Mouse (Mus musculus): ENCODE data around the gene Kif1a.
"Not testable (repeated sequence)": the region's sequence is repeated elsewhere in the genome, so short reads cannot be mapped to it uniquely, and the experiment has no call there.

Gene Kif1a

DNA sequence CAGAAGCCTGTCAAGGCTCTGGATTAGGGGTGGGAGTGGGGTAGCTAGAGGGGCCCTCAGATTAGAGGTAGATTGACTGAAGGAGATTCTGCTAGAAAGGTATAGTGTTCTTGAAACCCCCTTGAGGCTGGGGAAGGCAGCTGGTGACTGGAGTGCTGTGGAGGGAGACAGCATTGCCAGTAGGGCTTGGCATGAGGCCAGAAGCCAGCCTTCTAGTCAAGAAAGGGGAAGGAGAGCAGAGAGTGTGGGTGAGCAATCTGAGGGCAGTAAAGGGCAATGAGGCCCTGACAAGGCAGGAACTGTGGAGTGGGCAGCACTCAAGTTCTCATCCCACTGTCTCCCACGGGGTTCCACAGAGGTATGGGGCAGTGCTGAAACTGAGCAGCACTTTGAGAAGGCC is 128.9 kb downstream of the Kif1a start:
- DNase-seq (ENCODE audit: extremely low read depth, insufficient read length, low spot score): peak; percentile 33

DNA sequence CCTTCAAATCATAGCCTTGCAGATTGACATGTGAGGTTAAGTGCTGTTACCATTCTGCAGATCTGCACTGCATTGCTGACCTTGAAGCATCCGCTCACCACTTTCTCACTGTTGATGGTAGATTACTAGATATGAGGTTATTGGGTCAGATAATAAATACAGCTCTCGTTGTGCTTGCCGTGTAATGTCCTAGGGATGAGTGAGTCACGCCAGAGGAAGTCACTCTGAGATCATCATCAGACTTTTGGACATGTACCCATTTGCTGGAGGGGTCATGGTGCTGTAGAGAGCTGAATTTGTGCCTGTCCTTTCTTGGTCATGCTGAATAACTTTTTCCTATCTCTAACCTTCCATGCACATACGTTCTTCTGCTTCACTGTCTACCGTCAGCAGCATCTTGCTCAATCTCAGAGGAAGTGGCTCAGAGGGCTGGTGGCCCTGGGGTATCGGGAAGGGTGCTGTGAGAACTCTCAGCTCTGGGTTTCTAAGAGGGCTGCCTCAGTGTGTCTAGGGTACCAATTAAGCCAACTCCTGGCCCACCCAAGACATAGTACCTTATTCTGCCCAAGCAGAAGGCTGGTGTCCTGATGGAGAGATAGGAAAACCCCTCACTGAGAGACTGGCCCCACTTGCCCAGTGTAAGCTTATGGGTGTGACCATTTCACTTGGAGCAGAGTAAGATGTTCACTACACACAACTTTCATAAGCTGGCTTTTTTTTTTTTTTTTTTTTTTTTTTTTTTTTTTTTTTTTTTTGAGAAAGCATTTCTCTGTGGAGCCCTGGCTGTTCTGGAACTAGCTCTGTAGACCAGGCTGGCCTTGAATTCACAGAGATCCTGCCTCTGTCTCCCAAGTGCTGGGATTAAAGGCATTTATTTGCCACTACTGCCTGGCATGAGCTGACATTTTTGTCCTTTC is 129.6 kb downstream of the Kif1a start:
- DNase-seq (ENCODE audit: extremely low read depth, insufficient read length, low spot score): peak; percentile 37

DNA sequence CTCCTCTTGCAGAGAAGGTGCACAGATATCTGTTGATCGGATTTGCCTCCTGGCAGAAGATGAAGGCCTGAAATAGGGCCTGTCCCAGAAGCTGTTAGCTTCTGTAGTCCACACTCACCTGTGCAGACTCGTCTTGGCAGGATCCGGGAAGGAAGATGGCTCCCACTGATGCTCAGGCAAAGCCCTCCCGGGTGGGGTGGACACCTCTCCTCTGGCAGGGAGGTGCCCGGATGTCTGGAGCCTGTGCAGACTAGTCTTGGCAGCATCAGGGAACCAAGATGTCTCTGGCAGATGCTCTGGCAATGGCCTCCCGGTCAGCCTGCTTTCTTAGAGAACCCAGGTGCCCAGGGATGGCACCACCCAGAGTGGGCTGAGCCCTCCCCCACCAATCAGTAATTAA is 131.0 kb downstream of the Kif1a start:
- DNase-seq (ENCODE audit: extremely low read depth, insufficient read length, low spot score): not testable (repeated sequence)

Data from 3134 (cell line).